Mouse (Mus musculus) midbrain, postnatal 0 days (tissue): ENCODE measurements around the gene Ranbp3. TPM values are rescaled to one million over a fixed set of nuclear protein-coding genes. Genes with fewer than 3 reads are reported as not detected.

Source experiments
- ATAC-seq: fragments of 200-750 bp; cut with Nextera tagmentation; 2 replicates; pipeline ENCODE4 v1.8.0; 2017; ENCODE audit warnings: moderate number of reproducible peaks, mild to moderate bottlenecking, moderate TSS enrichment, moderate library complexity; ENCODE audit not compliant: low FRiP score
- DNase-seq: peaks from one replicate; pipeline ENCODE4 v3.0.0-alpha.2; 2015; ENCODE audit warnings: low spot score
- H3K27ac ChIP-seq: fragments of 300-500 bp; sonication (generic); 2 replicates; pipeline ENCODE4 v1.5.1; 2014; ENCODE audit warnings: low read depth, mild to moderate bottlenecking, low read length, mixed read lengths
- H3K27me3 ChIP-seq: fragments of 300-500 bp; sonication (generic); 2 replicates; pipeline ENCODE4 v1.6.1; 2014; ENCODE audit warnings: low read length, control low read depth, mixed read lengths; ENCODE audit not compliant: insufficient read depth
- H3K36me3 ChIP-seq: fragments of 300-500 bp; sonication (generic); 2 replicates; pipeline ENCODE4 v1.6.1; 2014; ENCODE audit warnings: low read length, control low read depth, mixed read lengths; ENCODE audit not compliant: insufficient read depth
- H3K4me1 ChIP-seq: fragments of 300-500 bp; sonication (generic); 2 replicates; pipeline ENCODE4 v1.6.1; 2014; ENCODE audit warnings: mild to moderate bottlenecking, control low read depth, antibody characterized with exemption, low read length, mixed read lengths; ENCODE audit not compliant: insufficient read depth
- H3K4me2 ChIP-seq: fragments of 300-500 bp; sonication (generic); 2 replicates; pipeline ENCODE4 v1.6.1; 2014; ENCODE audit warnings: low read depth, mild to moderate bottlenecking, low read length, mixed read lengths; ENCODE audit not compliant: poor library complexity, severe bottlenecking
- H3K4me3 ChIP-seq: fragments of 300-500 bp; sonication (generic); 2 replicates; pipeline ENCODE4 v1.5.1; 2014; ENCODE audit warnings: low read depth, mild to moderate bottlenecking, low read length, moderate library complexity
- H3K9ac ChIP-seq: fragments of 300-500 bp; sonication (generic); replicated peaks from 2 replicates; pipeline ENCODE4 v1.6.1; 2014; ENCODE audit warnings: mild to moderate bottlenecking, low read length, moderate library complexity, mixed read lengths; ENCODE audit not compliant: poor library complexity, severe bottlenecking
- H3K9me3 ChIP-seq: fragments of 300-500 bp; sonication (generic); 2 replicates; pipeline ENCODE4 v1.6.1; 2016; ENCODE audit warnings: low read length, control low read depth
- CTCF ChIP-seq: IDR thresholded peaks from 2 replicates; pipeline ENCODE4 v1.5.1; 2016; ENCODE audit warnings: antibody characterized with exemption, mild to moderate bottlenecking
- WGBS: fragments of 180-500 bp; shearing (Covaris S2); extraction: QIAGEN DNeasy Blood & Tissue Kit; methylation state at CpG from one replicate; pipeline ENCODE4 v1.1.7; 2014; 5-methylcytosine and 5-hydroxymethylcytosine counted together
- polyA plus RNA-seq: library from polyadenylated mRNA; unstranded; fragments of >200 nt; fragmentation: Nextera tagmentation; extraction: Ambion mirVana; gene quantifications from 2 replicates; pipeline ENCODE4 v1.2.1, GENCODE M21; 2015
- total RNA-seq: library from RNA; depleted of rRNA; stranded (reverse); fragments of >200 nt; gene quantifications from 2 replicates; pipeline ENCODE4 v1.2.3, GENCODE M21; 2014; rRNA removed

Ranbp3 gene
- total and polyA plus RNA-seq, 2 experiments from 2014 or later: 96.0 to 136 TPM

DNA sequence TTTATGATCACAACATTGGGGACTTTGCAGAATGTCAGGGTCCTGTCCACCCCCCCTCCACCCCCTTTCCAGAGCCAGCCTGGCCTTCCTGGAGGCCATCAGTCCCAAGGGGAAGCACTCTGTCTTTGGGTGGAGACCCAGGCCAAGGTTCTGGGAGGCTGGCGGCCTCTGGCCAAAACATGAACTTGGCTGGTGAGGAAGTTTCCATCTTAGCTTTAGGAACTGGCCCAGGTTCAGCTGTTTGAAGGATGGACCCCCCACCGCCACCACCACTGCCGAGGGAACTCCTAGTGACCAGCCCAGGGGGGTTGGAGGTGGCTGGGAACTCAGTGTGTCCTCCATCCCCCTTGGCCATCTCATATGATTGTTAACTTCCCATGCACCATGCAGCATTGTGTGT lies 88.0 kb downstream of the Ranbp3 start:
- Histone ChIP-seq H3K4me1 (peaks cover 21% of the 10 kb centered on the region), H3K4me2 (no peak overlapping the region), H3K4me3 (no peak overlapping the region), H3K27ac (no peak overlapping the region), H3K27me3 (peaks cover 25% of the 10 kb centered on the region), H3K9ac (0 out of 2 replicates have a peak overlapping the region, but pooled peaks have one; percentile 73), H3K9me3 (no peaks in the 10 kb centered on the region), H3K36me3 (no peaks in the 10 kb centered on the region)
- ATAC-seq: no peak
- TF ChIP-seq CTCF: no peak
- no peak for DNase-seq
- 54% methylated on average over 3 of the region's 3 CpGs for WGBS

Other genes with a start within 250 kb of the Ranbp3 start
- gene Ptprs, start 196.8 kb upstream of the Ranbp3 start, total RNA-seq: 716 and 795 TPM in 2 replicates
- 208 and 225 TPM in 2 replicates for gene Ptprs, start 196.8 kb upstream of the Ranbp3 start, polyA plus RNA-seq
- gene Znrf4, start 160.9 kb upstream of the Ranbp3 start, total RNA-seq: not detected in 2 replicates
- not detected in 2 replicates for gene Znrf4, start 160.9 kb upstream of the Ranbp3 start, polyA plus RNA-seq
- gene Gm20219, start 118.9 kb upstream of the Ranbp3 start, total RNA-seq: 0.22 TPM in 1 of 2 replicates, not detected in the other
- 0.26 and 0.56 TPM in 2 replicates for gene Gm20219, start 118.9 kb upstream of the Ranbp3 start, polyA plus RNA-seq
- 30.7 and 45.2 TPM in 2 replicates for gene Safb2, start 88.7 kb upstream of the Ranbp3 start, total RNA-seq
- 42.1 and 48.9 TPM in 2 replicates for gene Safb2, start 88.7 kb upstream of the Ranbp3 start, polyA plus RNA-seq
- gene Safb, start 88.5 kb upstream of the Ranbp3 start, total RNA-seq: 56.1 and 56.4 TPM in 2 replicates
- 79.1 and 95.9 TPM in 2 replicates for gene Safb, start 88.5 kb upstream of the Ranbp3 start, polyA plus RNA-seq
- gene 2410015M20Rik, start 63.5 kb upstream of the Ranbp3 start, total RNA-seq: 58.2 and 72.8 TPM in 2 replicates
- gene 2410015M20Rik, start 63.5 kb upstream of the Ranbp3 start, polyA plus RNA-seq: 196 and 197 TPM in 2 replicates
- 606 and 1,008 TPM in 2 replicates for gene Rpl36, start 59.9 kb upstream of the Ranbp3 start, total RNA-seq
- gene Rpl36, start 59.9 kb upstream of the Ranbp3 start, polyA plus RNA-seq: 1,065 and 1,089 TPM in 2 replicates
- 68.1 and 69.5 TPM in 2 replicates for gene Lonp1, start 46.4 kb upstream of the Ranbp3 start, total RNA-seq
- gene Lonp1, start 46.4 kb upstream of the Ranbp3 start, polyA plus RNA-seq: 40.1 and 40.2 TPM in 2 replicates
- gene Catsperd, start 45.2 kb upstream of the Ranbp3 start, total RNA-seq: 0.99 and 3.0 TPM in 2 replicates
- gene Catsperd, start 45.2 kb upstream of the Ranbp3 start, polyA plus RNA-seq: 1.5 TPM in 2 replicates
- gene Ndufa11, start 44.5 kb downstream of the Ranbp3 start, total RNA-seq: 335 and 480 TPM in 2 replicates
- gene Ndufa11, start 44.5 kb downstream of the Ranbp3 start, polyA plus RNA-seq: 630 and 676 TPM in 2 replicates
- gene Vmac, start 44.7 kb downstream of the Ranbp3 start, total RNA-seq: 32.3 and 36.9 TPM in 2 replicates
- gene Vmac, start 44.7 kb downstream of the Ranbp3 start, polyA plus RNA-seq: 19.2 and 19.8 TPM in 2 replicates
- gene Nrtn, start 84.2 kb downstream of the Ranbp3 start, total RNA-seq: 12.5 and 13.4 TPM in 2 replicates
- 7.4 and 8.0 TPM in 2 replicates for gene Nrtn, start 84.2 kb downstream of the Ranbp3 start, polyA plus RNA-seq
- gene Dus3l, start 91.5 kb downstream of the Ranbp3 start, total RNA-seq: 91.0 and 93.8 TPM in 2 replicates
- gene Dus3l, start 91.5 kb downstream of the Ranbp3 start, polyA plus RNA-seq: 103 and 114 TPM in 2 replicates
- gene Prr22, start 97.0 kb downstream of the Ranbp3 start, total RNA-seq: 0.44 and 1.3 TPM in 2 replicates
- gene Prr22, start 97.0 kb downstream of the Ranbp3 start, polyA plus RNA-seq: 0.61 and 1.1 TPM in 2 replicates
- 5.1 and 5.7 TPM in 2 replicates for gene Rfx2, start 157.7 kb downstream of the Ranbp3 start, total RNA-seq
- 2.3 and 3.0 TPM in 2 replicates for gene Rfx2, start 157.7 kb downstream of the Ranbp3 start, polyA plus RNA-seq
- 0.11 TPM in 1 of 2 replicates, not detected in the other for gene Acsbg2, start 201.2 kb downstream of the Ranbp3 start, total RNA-seq
- not detected in 2 replicates for gene Acsbg2, start 201.2 kb downstream of the Ranbp3 start, polyA plus RNA-seq
- gene 1700061G19Rik, start 202.2 kb downstream of the Ranbp3 start, total RNA-seq: not detected in 2 replicates
- gene 1700061G19Rik, start 202.2 kb downstream of the Ranbp3 start, polyA plus RNA-seq: 0.45 and 0.72 TPM in 2 replicates